Mouse (Mus musculus) mouse trophoblast stem cell (cell line): ENCODE results near the gene Zzef1.

Source experiments
- in situ Hi-C, 2 experiments: fragments of 300-500 bp; cut with MseI, MboI; formaldehyde crosslinking; loops; 2 replicates in 1 of 2; 3 replicates in 1 of 2; pipeline ENCODE4 v1.15.1; 2025

Zzef1 gene

GRCm38 (mm10) chr11:72955339-72955974 is 159.4 kb downstream of the Zzef1 start:
- in situ Hi-C loops = no loop called here

DNA sequence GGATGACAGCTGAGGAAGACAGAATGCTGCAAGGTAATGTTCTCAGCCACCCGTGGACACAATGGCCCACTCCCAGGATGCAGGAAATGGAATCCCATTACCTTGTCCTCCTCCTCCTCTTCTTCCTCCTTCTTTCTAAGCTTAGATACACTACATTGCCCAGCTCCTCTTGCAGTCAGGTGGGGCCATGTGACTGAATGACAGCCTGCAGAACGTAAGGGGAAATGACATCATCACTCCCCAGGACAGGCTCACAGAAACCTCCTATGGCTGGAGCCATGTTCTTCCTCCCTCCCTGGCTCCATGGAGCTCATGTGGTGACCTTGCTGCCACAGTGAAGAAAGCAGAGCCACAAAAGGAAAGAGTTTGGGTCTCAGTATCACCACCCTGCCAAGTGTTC is 161.3 kb downstream of the Zzef1 start:
- in situ Hi-C loops = no loop called here

DNA sequence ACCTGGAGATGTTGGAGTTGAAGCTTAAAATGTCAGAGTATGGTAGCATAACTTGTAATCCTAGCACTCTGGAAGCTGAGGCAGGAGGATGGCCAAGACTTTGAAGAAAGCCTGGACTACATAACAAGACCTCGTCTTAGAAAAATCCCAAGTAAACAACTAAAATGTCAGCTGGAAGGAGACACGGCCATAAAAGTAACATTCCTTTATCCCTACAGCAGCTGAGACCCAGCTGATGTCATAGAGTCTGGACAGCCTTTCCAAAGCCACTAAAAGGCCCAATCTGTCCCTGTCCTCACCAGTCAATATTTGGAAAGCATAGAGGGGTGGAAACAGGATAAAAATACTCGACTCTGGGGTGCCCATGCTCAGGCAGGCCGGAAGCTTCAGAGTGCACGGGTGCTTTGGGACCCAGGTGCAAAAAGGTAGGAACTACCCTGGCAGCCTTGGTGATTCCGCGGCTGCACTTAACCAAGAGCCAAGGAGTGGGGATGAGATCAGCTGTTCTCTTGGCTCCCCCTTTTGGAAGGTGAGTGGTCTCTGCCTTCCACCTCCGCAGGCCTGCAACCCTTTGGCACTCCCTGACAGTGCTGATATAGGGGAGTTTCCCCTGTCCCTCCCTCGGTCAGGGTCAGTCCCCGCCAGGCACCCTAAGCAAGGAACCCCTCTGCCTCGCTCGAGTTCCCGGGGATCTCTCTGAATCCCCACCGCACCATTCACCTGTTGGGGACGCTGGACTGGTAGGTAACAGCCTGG is 164.1 kb downstream of the Zzef1 start:
- in situ Hi-C loops = no loop called here

GRCm38 (mm10) chr11:72960723-72961071 is 164.7 kb downstream of the Zzef1 start:
- in situ Hi-C loops = no loop called here

DNA sequence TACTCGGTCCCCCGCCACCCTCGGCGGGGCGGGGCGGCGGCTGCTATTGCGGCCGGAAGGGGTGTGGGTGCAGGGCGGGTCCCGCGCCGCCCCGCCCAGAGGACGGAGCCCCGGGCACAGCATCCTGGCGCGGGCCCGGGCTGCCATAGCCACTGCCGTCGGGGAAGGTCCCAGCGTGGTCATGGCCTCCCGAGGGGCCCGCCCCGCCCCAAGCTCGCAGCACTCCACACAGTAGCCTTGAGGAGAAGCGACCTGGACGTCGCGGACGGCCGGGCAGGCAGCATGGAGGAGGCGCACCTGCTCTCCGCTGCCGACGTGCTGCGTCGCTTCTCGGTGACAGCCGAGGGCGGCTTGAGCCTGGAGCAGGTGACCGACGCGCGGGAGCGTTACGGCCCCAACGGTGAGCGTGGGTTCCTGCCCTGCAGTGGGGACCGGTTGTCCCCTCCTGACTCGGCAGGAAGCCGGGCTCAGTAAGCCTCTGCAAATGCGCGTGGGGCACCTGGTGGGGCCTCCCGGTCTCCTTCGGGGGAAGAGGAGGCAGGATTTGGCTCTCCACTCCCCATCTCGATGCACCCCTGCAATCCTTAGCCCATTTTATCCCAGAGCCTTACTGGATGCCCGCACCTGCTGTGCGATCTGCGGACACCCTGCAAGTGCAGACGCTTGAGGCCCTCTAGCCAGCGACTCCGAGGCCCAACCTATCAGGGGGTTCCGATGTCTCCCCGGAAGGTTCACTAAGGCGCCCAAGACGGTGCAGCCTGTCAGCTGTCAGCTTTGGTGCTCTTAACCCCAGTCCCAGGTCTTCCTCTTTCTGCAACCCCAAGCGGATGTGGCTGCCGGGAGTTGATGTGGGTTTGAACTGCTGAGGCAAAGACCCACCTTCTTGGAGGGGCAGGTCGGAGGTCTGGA is 165.3 kb downstream of the Zzef1 start, which contains the start of gene Atp2a3:
Gene Atp2a3 (plus strand): TSS at position 98 of the 909 bp plus-strand sequence.
- in situ Hi-C loops = no loop called here

DNA sequence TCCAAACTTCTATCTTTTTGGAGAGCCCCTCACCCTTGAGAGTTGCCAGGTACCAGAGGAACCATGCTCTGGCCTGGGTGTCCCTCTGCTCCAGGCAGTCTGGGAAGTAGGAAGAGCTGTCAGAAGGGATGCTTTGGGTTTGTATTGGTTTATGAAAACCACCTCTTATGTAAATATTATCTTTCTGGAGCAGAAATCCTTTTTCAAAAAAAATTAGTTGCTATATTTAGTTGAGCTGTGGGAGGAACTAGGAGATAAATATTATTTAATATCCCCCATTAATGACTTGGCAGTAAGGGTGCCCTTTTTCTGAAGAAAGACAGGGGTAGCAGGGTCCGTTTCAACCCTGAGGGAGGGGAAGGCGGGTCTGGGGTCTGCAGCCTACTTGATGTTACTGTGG is 166.4 kb downstream of the Zzef1 start:
- in situ Hi-C loops = no loop called here

DNA sequence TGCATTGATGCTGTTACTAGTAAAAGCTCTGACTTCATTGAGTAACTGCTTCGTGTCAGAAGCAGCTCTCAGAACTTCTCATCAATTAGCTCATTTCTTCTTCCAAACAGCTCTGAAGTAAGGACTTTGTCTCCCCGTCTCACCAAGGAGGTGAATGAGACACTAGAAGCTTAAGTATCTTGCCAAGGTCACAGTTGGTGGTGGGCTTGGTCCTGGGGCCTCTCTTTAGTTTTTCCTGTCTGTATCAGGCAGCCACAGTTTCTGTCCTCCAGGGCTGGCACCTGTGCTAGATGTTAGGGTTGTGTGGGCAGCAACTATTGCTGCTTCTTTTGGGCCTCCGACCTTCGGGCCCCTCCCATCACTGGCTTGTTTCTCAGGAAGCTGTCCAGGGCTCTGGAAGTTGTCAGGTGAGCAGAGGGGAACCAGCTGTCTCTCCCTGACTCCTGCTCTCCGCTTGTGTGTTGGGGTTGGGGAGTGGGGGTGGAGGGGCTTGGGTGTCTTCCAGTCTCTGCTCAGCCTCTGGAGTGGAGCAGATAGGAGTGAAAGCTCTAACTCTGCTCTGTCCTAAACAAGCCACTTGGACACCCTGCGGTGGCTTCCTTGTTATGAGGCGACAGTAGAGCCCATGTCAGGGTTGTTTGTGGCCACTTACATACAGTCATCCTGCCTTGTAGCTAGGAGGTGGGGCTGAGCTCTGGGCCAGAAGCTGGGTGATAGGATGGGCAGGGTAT is 167.2 kb downstream of the Zzef1 start:
- in situ Hi-C loops = no loop called here

- in situ Hi-C loops = no loop called here
Observed at GRCm38 (mm10) chr11:72963789-72964294, 167.8 kb downstream of the Zzef1 start.

GRCm38 (mm10) chr11:72974995-72975503 is 179.0 kb downstream of the Zzef1 start:
- in situ Hi-C loops = no loop called here
